Mouse (Mus musculus) hindbrain, postnatal 0 days (tissue): ENCODE results near the gene Hs3st1. TPM values are rescaled to one million over a fixed set of nuclear protein-coding genes. Genes with fewer than 3 reads are reported as not detected.

Experiments used
- ATAC-seq: fragments of 200-750 bp; cut with Nextera tagmentation; 2 replicates; pipeline ENCODE4 v1.8.0; 2017; ENCODE audit warnings: mild to moderate bottlenecking, moderate TSS enrichment, moderate library complexity
- DNase-seq: peaks from one replicate; pipeline ENCODE4 v3.0.0-alpha.2; 2015; ENCODE audit warnings: low spot score
- H3K27ac ChIP-seq: fragments of 300-500 bp; sonication (generic); 2 replicates; pipeline ENCODE4 v1.5.1; 2014; ENCODE audit warnings: mild to moderate bottlenecking
- H3K27me3 ChIP-seq: fragments of 300-500 bp; sonication (generic); 2 replicates; pipeline ENCODE4 v1.6.1; 2014; ENCODE audit warnings: low read length, mixed read lengths; ENCODE audit not compliant: insufficient read depth
- H3K36me3 ChIP-seq: fragments of 300-500 bp; sonication (generic); 2 replicates; pipeline ENCODE4 v1.6.1; 2014; ENCODE audit warnings: low read length, mixed read lengths; ENCODE audit not compliant: insufficient read depth
- H3K4me1 ChIP-seq: fragments of 300-500 bp; sonication (generic); 2 replicates; pipeline ENCODE4 v1.6.1; 2014; ENCODE audit warnings: antibody characterized with exemption, low read length, mixed read lengths; ENCODE audit not compliant: insufficient read depth
- H3K4me2 ChIP-seq: fragments of 300-500 bp; sonication (generic); 2 replicates; pipeline ENCODE4 v1.6.1; 2014; ENCODE audit warnings: low read depth, mild to moderate bottlenecking, low read length, moderate library complexity, mixed read lengths
- H3K4me3 ChIP-seq: fragments of 300-500 bp; sonication (generic); 2 replicates; pipeline ENCODE4 v1.5.1; 2014; ENCODE audit warnings: low read length
- H3K9ac ChIP-seq: fragments of 300-500 bp; sonication (generic); replicated peaks from 2 replicates; pipeline ENCODE4 v1.6.1; 2014; ENCODE audit warnings: mild to moderate bottlenecking, low read length, moderate library complexity, mixed read lengths
- H3K9me3 ChIP-seq: fragments of 300-500 bp; sonication (generic); 2 replicates; pipeline ENCODE4 v1.6.1; 2016; ENCODE audit warnings: low read length, mixed read lengths
- CTCF ChIP-seq: IDR thresholded peaks from 2 replicates; pipeline ENCODE4 v1.5.1; 2016; ENCODE audit warnings: antibody characterized with exemption, control low read depth, low read depth
- WGBS: fragments of 180-500 bp; shearing (Covaris S2); extraction: QIAGEN DNeasy Blood & Tissue Kit; methylation state at CpG from one replicate; pipeline ENCODE4 v1.1.7; 2014; 5-methylcytosine and 5-hydroxymethylcytosine counted together
- polyA plus RNA-seq: library from polyadenylated mRNA; unstranded; fragments of >200 nt; fragmentation: Nextera tagmentation; extraction: Ambion mirVana; gene quantifications from 2 replicates; pipeline ENCODE4 v1.2.1, GENCODE M21; 2015
- total RNA-seq: library from RNA; depleted of rRNA; stranded (reverse); fragments of >200 nt; gene quantifications from 2 replicates; pipeline ENCODE4 v1.2.3, GENCODE M21; 2014

The Hs3st1 gene
- total and polyA plus RNA-seq, 2 experiments from 2014 or later, result 29.3 to 41.3 TPM

DNA sequence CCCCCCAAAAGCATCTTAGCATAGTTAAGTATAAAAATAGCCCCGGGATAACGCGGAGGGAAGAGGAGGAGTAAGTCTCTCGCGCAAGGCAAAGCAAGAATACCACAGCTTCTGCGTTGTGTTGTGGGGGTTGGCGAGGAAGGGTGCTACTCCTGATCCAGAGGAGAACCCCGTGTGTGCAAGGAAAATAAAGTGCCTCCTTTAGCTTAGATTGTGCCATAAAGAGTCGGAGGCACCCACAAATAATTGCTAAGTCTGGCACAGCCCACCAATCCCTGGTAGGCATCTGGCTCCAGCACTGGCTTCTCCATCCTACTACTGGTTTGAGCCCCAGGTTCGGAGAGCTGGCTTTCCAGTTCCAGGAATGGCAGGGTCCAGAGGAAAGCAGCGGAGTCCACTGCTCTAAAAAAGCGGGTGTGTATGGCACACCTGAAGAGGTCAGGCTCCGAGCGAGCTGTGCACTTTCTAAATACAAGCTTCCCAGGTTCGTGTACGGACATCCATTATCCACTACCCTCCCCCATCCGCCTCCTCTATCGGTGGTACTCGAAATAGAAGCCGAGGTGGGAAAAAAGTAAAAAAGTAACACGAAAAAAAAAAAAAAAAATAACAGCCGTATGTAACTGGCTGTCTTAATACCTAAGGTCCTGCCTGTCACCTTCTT is 111.9 kb downstream of the Hs3st1 start:
- H3K4me1 ChIP-seq, result peaks cover 6% of the 10 kb centered on the region; the same call in 1 of the 2 replicates
- H3K4me2 ChIP-seq, result peak overlapping the region; percentile 95
- H3K9me3 ChIP-seq, result no peaks in the 10 kb centered on the region
- WGBS, result 2% methylated on average over 22 of the region's 22 CpGs
- DNase-seq, result peak; percentile 38
- peak overlapping the region; percentile 68 for H3K9ac ChIP-seq
- peak overlapping the region; percentile 63; the same call in 1 of the 2 replicates for H3K27ac ChIP-seq
- H3K27me3 ChIP-seq, result no peaks in the 10 kb centered on the region
- TF ChIP-seq CTCF, result no peak; the same call in 1 of the 2 replicates
- peak overlapping the region; percentile 89 for H3K4me3 ChIP-seq
- no peak for ATAC-seq
- H3K36me3 ChIP-seq, result no peaks in the 10 kb centered on the region

DNA sequence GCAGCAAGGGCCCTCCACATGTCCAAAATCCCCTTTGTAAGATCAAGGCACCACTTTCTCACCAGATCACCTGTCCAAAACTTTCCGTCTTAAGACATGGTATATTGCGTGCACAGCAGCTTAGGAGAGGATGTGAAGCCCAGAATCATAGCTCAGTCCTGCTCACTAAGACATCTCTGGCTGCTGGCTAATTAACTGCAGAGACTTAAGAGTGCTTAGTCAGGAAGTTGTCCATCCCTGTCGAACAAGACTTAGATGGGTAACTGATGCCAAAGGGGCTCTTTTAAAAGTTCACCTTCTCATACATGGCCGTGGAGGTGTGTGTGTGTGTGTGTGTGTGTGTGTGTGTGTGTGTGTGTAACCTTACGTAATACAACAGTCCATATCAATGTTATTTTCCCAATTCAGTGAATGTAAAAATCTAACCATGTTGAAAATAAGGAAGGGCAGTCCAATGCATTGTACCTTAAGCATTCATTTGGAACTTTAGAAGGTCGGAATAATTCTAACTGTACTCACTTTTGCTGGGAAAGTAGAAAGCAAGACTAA is 113.0 kb downstream of the Hs3st1 start:
- Histone ChIP-seq H3K27ac (no peak overlapping the region), H3K27me3 (no peaks in the 10 kb centered on the region), H3K4me1 (peaks cover 10% of the 10 kb centered on the region; the same call in 1 of the 2 replicates), H3K36me3 (no peaks in the 10 kb centered on the region), H3K4me3 (peak overlapping the region; percentile 89), H3K9me3 (no peaks in the 10 kb centered on the region), H3K9ac (no peak overlapping the region), H3K4me2 (peak overlapping the region; percentile 95)
- TF ChIP-seq CTCF, result no peak
- no peak for ATAC-seq
- WGBS, result 75% methylated on average over 6 of the region's 6 CpGs
- no peak for DNase-seq

DNA sequence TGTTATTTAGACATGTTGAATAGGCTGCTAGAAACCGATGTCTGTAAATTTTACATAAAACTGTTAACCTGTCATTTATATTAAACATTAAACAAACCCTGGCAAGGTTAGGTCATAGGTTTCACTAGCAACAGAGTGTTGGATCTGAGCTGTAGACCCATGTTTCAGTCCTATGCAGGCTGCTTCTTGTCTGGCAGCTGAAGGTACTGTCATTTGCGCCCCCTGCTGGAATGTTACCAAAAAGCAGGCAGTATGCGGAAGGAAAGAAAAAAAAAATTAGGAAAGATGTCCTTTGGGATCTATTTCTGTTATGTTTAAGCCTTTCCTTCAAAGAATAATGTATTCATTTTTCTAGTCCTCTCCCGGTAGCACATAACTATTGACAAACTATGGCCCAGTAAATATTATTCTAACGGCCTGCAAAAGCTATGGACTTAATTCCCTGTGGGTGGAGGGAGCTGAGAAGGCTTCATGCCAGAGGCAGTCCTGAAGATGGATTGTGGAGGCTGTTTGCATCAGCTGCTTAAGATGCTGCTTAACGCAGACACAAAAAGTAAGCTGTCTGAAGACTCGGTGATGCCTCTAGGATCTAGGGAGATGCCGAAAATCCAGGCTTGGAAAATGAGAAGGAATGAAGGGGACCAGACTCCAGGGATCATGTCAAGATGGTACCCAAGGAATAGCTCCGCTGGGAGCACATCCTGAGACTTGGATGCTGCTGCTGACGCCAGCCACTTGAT is 115.7 kb downstream of the Hs3st1 start:
- H3K27me3 ChIP-seq, result no peaks in the 10 kb centered on the region
- peak; percentile 88 for TF ChIP-seq CTCF
- no peak; the same call in 1 of the 2 replicates for ATAC-seq
- no peak overlapping the region for H3K4me3 ChIP-seq
- H3K4me2 ChIP-seq, result peak overlapping the region; percentile 41; the same call in 1 of the 2 replicates
- no peak overlapping the region for H3K9ac ChIP-seq
- H3K4me1 ChIP-seq, result peaks cover 10% of the 10 kb centered on the region; the same call in 1 of the 2 replicates
- H3K9me3 ChIP-seq, result no peaks in the 10 kb centered on the region
- H3K27ac ChIP-seq, result no peak overlapping the region
- peak; percentile 88 for DNase-seq
- 43% methylated on average over 10 of the region's 10 CpGs for WGBS
- H3K36me3 ChIP-seq, result no peaks in the 10 kb centered on the region

- no peaks in the 10 kb centered on the region for H3K9me3 ChIP-seq
- no peak overlapping the region for H3K4me3 ChIP-seq
- no peaks in the 10 kb centered on the region for H3K36me3 ChIP-seq
- H3K4me2 ChIP-seq, result peak overlapping the region; percentile 23; the same call in 1 of the 2 replicates
- ATAC-seq (no peak), DNase-seq (no peak)
- WGBS, result 76% methylated on average over 5 of the region's 5 CpGs
- no peaks in the 10 kb centered on the region for H3K27me3 ChIP-seq
- H3K4me1 ChIP-seq, result peaks cover 10% of the 10 kb centered on the region; the same call in 1 of the 2 replicates
- no peak overlapping the region for H3K9ac ChIP-seq
- no peak for TF ChIP-seq CTCF
- H3K27ac ChIP-seq, result no peak overlapping the region
Measured at GRCm38 (mm10) chr5:39638926-39639325, 116.3 kb downstream of the Hs3st1 start.

GRCm38 (mm10) chr5:39637874-39638273 is 117.4 kb downstream of the Hs3st1 start:
- no peak overlapping the region for H3K9ac ChIP-seq
- peaks cover 10% of the 10 kb centered on the region; the same call in 1 of the 2 replicates for H3K4me1 ChIP-seq
- TF ChIP-seq CTCF, result no peak
- 78% methylated on average over 6 of the region's 6 CpGs for WGBS
- H3K27ac ChIP-seq, result no peak overlapping the region
- H3K27me3 ChIP-seq, result no peaks in the 10 kb centered on the region
- DNase-seq, result no peak
- H3K4me3 ChIP-seq, result no peak overlapping the region
- no peaks in the 10 kb centered on the region for H3K36me3 ChIP-seq
- no peaks in the 10 kb centered on the region for H3K9me3 ChIP-seq
- no peak overlapping the region for H3K4me2 ChIP-seq
- no peak for ATAC-seq

DNA sequence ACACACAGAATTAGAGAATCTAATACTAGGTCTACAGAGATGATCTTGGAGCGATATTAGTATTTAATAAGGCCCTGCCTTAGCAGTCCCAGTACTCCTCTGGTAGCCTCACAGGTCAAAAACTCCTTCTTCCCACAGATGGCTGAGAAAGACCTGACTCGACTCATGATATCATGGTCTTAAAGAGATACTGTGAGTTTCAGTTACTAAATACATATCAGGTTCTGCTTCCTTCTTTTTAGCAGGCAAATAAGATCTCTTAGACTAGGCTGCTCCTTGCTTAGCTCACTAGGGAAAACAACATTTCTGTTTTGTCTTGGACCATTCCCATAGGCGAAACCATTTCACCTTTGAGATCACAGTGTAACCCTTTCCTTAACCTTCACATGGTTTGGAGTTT is 119.2 kb downstream of the Hs3st1 start:
- no peak overlapping the region for H3K4me3 ChIP-seq
- H3K36me3 ChIP-seq, result no peaks in the 10 kb centered on the region
- H3K9ac ChIP-seq, result no peak overlapping the region
- TF ChIP-seq CTCF, result no peak
- peaks cover 10% of the 10 kb centered on the region; the same call in 1 of the 2 replicates for H3K4me1 ChIP-seq
- ATAC-seq (no peak), DNase-seq (no peak)
- no peaks in the 10 kb centered on the region for H3K9me3 ChIP-seq
- WGBS, result 85% methylated on average over 3 of the region's 3 CpGs
- no peaks in the 10 kb centered on the region for H3K27me3 ChIP-seq
- no peak overlapping the region for H3K4me2 ChIP-seq
- H3K27ac ChIP-seq, result no peak overlapping the region
